Mouse (Mus musculus) skeletal muscle tissue, adult 2 months (tissue): ENCODE data around the gene Antxrl.

ENCODE experiments used
- DNase-seq: peaks from one replicate; pipeline ENCODE4 v3.0.0-alpha.2; 2012; ENCODE audit warnings: low read depth, low spot score

The Antxrl gene

DNA sequence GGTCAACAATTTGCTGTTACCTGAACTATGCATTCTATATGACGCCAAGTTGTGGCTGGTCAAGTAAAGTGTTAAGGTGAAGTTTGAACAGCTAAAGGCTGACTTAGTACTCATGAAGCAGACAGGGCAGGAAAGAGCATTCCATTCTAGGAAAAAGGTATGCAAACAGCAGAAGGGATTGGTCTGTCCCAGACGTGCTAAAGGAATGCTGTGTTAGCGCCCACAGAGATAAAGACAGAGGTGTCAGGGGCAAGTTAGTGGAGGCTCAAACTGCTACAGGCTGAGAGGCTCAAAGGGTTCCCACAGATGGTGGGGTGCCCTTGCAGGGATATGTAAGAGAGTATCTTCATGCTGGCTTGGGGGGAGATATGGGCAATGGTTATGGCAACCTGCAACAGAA is 51.3 kb downstream of the Antxrl start:
- no peak for DNase-seq

DNA sequence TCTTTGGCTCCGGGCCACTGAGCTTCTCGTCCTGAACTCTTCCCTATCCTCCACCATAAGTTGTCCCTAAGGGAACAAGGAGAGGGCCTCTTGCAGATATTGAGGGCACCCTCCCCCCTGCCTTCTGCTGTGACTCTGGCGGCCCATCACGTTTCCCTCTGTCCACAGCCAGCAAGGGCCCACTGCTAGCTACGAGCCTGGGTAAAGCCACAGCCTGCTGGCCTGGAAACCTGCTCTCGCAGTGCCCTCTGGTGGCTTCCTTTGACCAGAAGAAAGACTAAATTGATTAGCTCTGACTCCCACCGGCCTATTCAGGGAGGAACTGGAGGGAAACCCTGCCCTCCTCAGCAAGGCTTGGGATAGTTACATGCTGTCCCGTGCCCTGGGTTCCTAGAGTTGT is 52.4 kb downstream of the Antxrl start:
- peak; percentile 34 for DNase-seq

DNA sequence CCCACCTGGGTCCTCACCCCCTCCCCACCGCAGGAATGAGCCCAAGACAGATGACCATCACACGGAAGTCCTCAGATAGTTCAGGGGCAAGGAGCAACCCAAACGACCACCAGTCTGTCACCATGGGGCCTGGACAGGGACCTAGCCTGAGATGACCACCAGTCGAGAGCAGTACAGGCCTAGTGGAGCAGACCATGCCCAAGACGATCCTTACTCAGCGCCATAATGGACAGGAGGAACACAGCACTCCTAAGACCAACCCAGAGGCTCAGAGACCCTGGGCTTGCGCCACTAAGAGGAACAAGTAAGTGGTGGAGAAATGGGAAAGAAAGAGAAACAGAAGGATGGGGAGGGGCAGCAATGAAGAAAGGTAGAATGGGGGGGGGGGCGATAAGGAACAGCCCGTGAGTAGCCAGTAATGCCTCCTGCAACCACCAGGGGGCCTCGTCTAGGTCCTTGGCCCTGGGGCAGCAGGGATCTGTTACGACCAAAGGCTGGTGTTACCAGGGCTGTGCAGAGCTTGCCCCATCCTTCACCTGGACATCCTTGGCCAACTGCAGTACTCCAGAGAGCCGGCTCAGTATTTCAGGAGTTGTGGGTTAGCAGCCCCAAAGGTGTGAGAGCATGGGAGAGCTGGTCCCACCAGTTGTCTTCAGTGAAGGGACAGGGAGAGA is 54.0 kb downstream of the Antxrl start:
- no peak for DNase-seq

GRCm38 (mm10) chr14:34107594-34107993 is 55.1 kb downstream of the Antxrl start:
- no peak for DNase-seq

DNA sequence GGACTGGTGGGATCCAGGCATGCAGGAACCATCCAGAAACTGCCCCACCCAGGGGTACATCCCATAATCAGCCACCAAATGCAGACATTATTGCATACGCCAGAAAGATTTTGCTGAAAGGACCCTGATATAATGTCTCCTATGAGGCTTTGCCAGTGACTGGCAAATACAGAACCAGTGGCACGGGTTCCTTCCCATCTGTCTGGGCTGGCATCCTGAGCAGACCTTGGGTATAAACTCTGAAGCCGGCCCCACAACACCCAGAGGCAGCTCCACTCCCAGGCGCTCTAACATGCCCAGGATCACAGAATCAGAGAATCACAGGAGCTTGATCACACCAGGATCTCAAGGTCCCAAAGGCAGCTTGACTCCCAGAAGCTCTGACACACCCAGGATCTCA is 61.8 kb downstream of the Antxrl start:
- no peak for DNase-seq

DNA sequence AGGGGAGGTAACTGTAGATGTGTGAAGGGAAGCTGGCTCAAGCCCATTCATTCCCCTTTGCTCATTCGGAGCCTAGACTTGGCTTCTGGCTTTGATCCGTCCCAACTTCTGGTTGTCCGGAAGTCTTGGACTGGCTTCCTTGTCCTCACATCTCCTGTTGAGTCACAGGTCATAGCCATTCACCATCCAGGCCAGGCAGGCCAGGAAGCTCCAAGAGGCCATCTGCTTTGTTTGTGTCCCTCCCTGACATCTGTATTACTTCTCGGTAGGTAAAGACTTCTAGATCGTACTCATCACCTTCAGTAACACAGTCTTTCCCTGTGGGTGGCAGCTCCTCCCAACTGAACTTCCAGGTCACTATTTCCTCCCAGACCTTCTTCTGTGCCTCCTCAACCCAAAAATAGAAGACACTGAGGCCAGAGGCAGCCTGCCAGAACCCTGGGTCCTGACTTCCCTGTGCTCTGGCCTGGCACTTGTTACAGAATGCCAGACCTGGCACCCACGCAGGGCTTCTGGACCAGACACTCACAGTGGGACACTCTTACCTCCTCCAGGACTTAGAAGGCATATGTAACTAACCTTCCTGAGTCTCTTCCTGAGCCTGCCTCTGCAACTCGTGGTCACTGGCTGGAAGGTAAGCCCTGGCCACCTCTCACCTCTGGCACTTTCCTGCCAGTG is 66.7 kb downstream of the Antxrl start:
- no peak for DNase-seq

GRCm38 (mm10) chr14:34120016-34120910 is 67.8 kb downstream of the Antxrl start:
- no peak for DNase-seq

DNA sequence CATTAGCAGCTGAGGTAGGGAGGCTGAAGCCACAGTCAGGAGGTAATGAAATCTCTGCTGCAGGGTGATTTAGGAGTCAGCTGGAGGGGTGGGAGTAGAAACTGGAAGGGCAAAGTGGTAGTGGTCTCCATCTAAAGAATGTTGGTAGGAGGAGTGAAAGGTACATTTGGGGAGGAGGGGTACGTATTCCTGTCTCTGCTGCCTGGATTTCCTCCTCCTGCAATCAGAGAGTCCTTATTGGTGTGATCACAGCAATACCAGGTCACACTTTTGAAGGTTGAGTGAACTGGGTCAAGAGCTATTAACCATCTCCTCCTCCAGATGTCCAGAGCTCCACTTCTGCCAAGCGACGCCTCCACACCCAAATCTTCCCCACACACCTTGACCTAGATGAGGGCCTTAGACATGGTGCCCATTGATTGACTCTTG is 68.4 kb downstream of the Antxrl start:
- no peak for DNase-seq

- DNase-seq: no peak
Measured at GRCm38 (mm10) chr14:34121691-34122090, 69.2 kb downstream of the Antxrl start.
